Mouse (Mus musculus) stomach, embryonic 14.5 days (tissue): ENCODE measurements around the gene Cfd. TPM values are rescaled to one million over a fixed set of nuclear protein-coding genes. Genes with fewer than 3 reads are reported as not detected.
A peak's percentile ranks its signal among the peaks of the same experiment; 100 is the strongest.

Source experiments
- ATAC-seq: fragments of 200-750 bp; cut with Nextera tagmentation; 2 replicates; pipeline ENCODE4 v1.8.0; 2017; ENCODE audit warnings: low read depth, moderate TSS enrichment; ENCODE audit not compliant: insufficient number of reproducible peaks, insufficient read depth, low FRiP score
- H3K27ac ChIP-seq: fragments of 300-500 bp; sonication (generic); 2 replicates; pipeline ENCODE4 v1.5.1; 2014; ENCODE audit warnings: mild to moderate bottlenecking, low read length, moderate library complexity, mixed read lengths
- H3K27me3 ChIP-seq: fragments of 300-500 bp; sonication (generic); 2 replicates; pipeline ENCODE4 v1.6.1; 2014; ENCODE audit warnings: low read length, control low read depth, mixed read lengths; ENCODE audit not compliant: control insufficient read depth, insufficient read depth
- H3K36me3 ChIP-seq: fragments of 300-500 bp; sonication (generic); 2 replicates; pipeline ENCODE4 v1.6.1; 2014; ENCODE audit warnings: mild to moderate bottlenecking, control low read depth, low read length, moderate library complexity, mixed read lengths; ENCODE audit not compliant: control insufficient read depth, insufficient read depth
- H3K4me1 ChIP-seq: fragments of 300-500 bp; sonication (generic); 2 replicates; pipeline ENCODE4 v1.6.1; 2014; ENCODE audit warnings: low read length, control low read depth, mixed read lengths; ENCODE audit not compliant: control insufficient read depth, insufficient read depth
- H3K4me2 ChIP-seq: fragments of 300-500 bp; sonication (generic); replicated peaks from 2 replicates; pipeline ENCODE4 v1.6.1; 2014; ENCODE audit warnings: low read depth, low read length, control low read depth
- H3K4me3 ChIP-seq: fragments of 300-500 bp; sonication (generic); 2 replicates; pipeline ENCODE4 v1.5.1; 2014; ENCODE audit warnings: low read depth, low read length, control low read depth
- H3K9ac ChIP-seq: fragments of 300-500 bp; sonication (generic); replicated peaks from 2 replicates; pipeline ENCODE4 v1.6.1; 2014; ENCODE audit warnings: low read depth, mild to moderate bottlenecking, control low read depth, low read length, moderate library complexity, mixed read lengths
- H3K9me3 ChIP-seq: fragments of 300-500 bp; sonication (generic); 2 replicates; pipeline ENCODE4 v1.6.1; 2016; ENCODE audit warnings: low read depth, low read length, control low read depth; ENCODE audit not compliant: control insufficient read depth
- WGBS: fragments of 180-500 bp; shearing (Covaris S2); extraction: QIAGEN DNeasy Blood & Tissue Kit; methylation state at CpG from one replicate; pipeline ENCODE4 v1.1.7; 2014; 5-methylcytosine and 5-hydroxymethylcytosine counted together
- polyA plus RNA-seq: library from polyadenylated mRNA; unstranded; fragments of >200 nt; fragmentation: Nextera tagmentation; extraction: Ambion mirVana; gene quantifications from 2 replicates; pipeline ENCODE4 v1.2.1, GENCODE M21; 2014

The Cfd gene
- polyA plus RNA-seq, 1 experiment from 2014 or later = not detected

DNA sequence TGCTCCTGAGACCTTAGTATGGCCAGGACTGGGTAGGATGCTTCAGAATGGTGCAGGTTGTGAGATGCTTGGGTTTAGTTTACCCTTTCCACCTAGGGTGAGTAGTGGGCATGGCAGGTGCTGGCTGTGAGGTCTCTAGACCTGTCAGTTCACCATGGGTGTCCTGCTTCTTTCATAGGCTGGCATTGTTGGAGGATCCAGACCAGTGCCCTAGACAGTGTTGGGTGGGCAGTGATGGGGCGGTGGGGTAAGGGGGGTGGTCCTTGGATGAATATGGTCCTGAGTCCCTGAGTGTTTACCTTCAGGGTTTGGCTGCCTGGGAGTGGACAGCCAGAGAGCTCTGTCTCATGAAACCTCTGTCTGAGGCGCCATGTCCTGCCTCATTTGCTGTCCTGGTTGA is 32.8 kb upstream of the Cfd start:
- Histone ChIP-seq H3K27ac (peak overlapping the region; percentile 81; the same call in 1 of the 2 replicates), H3K36me3 (peaks cover 64% of the 10 kb centered on the region), H3K9me3 (no peaks in the 10 kb centered on the region), H3K27me3 (no peaks in the 10 kb centered on the region), H3K4me1 (peaks cover 32% of the 10 kb centered on the region), H3K9ac (no peak overlapping the region), H3K4me3 (peak overlapping the region; percentile 99), H3K4me2 (peak overlapping the region; percentile 84)
- WGBS = 57% methylated on average over 2 of the region's 2 CpGs
- ATAC-seq = no peak

DNA sequence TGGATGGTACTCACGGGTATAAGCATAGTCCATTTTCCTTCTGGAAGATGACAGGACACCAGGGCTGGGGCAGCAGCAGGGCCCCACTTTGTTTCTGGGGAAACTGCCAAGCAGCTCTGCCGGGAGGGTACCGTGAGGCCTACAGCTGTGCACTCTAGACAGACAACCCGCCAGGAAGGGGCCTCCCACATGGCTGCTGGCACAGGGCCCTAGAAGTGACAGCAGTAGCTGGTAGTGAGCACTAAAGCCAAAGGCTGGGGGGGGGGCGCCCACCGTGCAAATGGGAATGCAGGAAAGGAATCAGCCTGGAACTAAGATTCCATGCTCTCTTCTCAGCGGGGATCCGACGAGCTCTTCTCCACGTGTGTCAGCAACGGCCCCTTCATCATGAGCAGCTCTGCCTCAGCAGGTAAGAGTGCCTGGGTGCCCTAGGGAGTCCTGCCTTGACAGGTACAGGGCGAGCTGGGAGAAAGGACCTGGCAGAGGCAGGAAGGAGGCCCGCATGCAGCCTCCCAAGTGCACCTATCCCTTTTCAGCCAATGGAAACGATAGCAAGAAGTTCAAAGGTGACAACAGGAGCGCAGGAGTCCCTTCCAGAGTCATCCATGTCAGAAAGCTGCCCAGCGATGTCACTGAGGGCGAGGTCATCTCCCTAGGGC is 32.1 kb upstream of the Cfd start:
- peak overlapping the region; percentile 99 for H3K4me3 ChIP-seq
- H3K27ac ChIP-seq = peak overlapping the region; percentile 81; the same call in 1 of the 2 replicates
- peak overlapping the region; percentile 84 for H3K4me2 ChIP-seq
- 44% methylated on average over 17 of the region's 17 CpGs for WGBS
- H3K9me3 ChIP-seq = no peaks in the 10 kb centered on the region
- H3K36me3 ChIP-seq = peaks cover 70% of the 10 kb centered on the region
- H3K9ac ChIP-seq = 0 out of 2 replicates have a peak overlapping the region, but pooled peaks have one; percentile 6
- no peaks in the 10 kb centered on the region for H3K27me3 ChIP-seq
- peaks cover 30% of the 10 kb centered on the region for H3K4me1 ChIP-seq
- no peak for ATAC-seq

DNA sequence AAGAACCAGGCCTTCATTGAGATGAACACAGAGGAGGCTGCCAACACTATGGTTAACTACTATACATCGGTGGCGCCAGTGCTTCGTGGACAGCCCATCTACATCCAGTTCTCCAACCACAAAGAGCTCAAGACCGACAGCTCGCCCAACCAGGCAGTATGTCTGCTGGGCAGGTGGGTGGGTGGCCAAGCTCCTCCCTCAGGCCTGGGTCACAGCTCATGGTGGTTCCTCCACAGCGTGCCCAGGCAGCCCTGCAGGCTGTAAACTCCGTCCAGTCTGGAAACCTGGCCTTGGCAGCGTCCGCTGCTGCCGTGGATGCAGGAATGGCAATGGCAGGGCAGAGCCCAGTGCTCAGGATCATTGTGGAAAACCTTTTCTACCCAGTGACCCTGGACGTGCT is 31.5 kb upstream of the Cfd start:
- Histone ChIP-seq H3K9ac (no peak overlapping the region), H3K4me2 (no peak overlapping the region), H3K9me3 (no peaks in the 10 kb centered on the region), H3K27me3 (no peaks in the 10 kb centered on the region), H3K36me3 (peaks cover 73% of the 10 kb centered on the region), H3K4me3 (no peak overlapping the region), H3K4me1 (peaks cover 30% of the 10 kb centered on the region), H3K27ac (no peak overlapping the region)
- ATAC-seq = no peak
- 78% methylated on average over 11 of the region's 11 CpGs for WGBS

DNA sequence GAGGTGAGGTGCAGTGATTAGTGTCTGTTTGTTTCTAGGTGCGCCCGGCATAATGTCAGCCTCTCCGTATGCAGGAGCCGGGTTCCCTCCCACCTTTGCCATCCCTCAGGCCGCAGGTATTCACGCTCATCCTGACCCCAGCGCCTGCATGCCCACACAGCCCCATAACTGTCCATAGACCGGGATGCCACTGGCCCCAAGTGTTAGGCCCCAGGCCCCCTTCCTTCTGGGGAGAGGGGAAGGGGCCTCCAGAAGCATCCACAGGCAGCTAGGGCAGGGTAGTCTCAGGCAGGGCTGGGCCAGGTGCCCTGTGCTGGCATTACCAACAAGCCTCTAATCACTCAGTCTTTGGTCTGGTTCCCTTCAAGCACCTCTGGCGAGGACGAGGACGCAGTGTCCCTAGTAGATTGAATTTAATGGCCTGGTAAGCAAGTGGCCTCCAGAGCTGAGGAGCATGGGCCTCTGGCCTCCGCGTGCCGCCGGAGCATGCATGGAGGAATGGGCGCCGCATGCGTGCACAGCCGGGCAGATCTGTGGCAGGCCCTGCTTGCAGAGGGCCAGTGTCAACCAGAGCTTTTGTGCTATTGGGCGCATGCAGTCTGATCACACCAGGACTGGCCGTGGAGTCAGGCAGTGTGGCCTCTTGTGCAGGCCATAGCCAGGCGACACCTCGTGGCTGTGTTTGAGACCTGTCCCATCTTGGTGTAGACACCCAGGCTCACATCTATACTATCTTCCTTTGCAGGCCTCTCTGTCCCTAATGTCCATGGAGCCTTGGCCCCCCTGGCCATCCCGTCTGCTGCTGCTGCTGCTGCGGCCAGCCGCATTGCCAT is 30.4 kb upstream of the Cfd start:
- Histone ChIP-seq H3K36me3 (peaks cover 84% of the 10 kb centered on the region), H3K4me2 (no peak overlapping the region), H3K9me3 (no peaks in the 10 kb centered on the region), H3K9ac (no peak overlapping the region; the same call in 1 of the 2 replicates), H3K27me3 (no peaks in the 10 kb centered on the region), H3K4me3 (0 out of 2 replicates have a peak overlapping the region, but pooled peaks have one; percentile 1), H3K4me1 (peaks cover 30% of the 10 kb centered on the region), H3K27ac (no peak overlapping the region)
- ATAC-seq = no peak
- WGBS = 90% methylated on average over 26 of the region's 26 CpGs

DNA sequence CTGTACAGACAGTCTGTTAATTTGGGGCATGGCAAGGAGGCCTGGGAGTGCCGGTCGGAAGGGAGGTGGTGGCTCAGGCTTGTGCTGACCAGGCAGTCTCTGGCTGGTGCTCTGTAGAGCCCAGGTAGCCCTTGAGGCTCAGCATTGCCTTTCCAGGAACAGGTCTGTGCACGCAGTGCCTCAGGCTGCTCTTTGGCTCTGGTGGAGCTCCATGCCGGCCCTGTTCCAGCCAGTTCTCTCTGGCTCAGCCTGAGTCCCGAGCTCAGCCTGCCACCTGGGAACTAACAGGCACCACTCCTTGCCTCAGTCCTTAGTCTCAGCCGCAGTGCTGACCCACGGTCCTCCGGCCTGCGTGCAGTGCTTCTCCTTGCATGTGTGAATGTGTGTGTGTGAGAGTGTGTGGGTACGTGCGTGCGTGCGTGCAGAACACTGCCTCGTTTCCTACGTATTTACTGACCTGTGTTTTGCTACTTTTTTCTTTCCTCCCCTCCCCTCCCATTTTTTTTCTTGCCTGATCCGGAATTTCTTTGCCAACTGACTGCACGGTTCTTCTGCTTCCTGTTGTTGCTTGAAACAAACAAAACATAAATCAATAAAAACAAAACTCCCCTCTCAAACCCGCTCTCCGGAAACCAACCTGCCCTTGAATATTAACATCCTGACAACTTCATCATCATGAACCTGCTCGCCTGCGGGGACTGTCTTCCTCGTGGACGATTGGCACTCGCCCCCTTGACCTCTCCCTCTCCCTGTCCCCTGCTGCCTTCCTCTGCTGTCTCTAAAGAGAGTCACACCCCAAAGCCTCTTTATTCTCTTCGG is 29.2 kb upstream of the Cfd start:
- no peak overlapping the region for H3K9ac ChIP-seq
- WGBS = 71% methylated on average over 25 of the region's 25 CpGs
- H3K27me3 ChIP-seq = no peaks in the 10 kb centered on the region
- no peaks in the 10 kb centered on the region for H3K9me3 ChIP-seq
- H3K4me1 ChIP-seq = peaks cover 26% of the 10 kb centered on the region
- H3K27ac ChIP-seq = no peak overlapping the region
- no peak overlapping the region for H3K4me3 ChIP-seq
- H3K36me3 ChIP-seq = peaks cover 87% of the 10 kb centered on the region
- H3K4me2 ChIP-seq = no peak overlapping the region
- no peak for ATAC-seq

DNA sequence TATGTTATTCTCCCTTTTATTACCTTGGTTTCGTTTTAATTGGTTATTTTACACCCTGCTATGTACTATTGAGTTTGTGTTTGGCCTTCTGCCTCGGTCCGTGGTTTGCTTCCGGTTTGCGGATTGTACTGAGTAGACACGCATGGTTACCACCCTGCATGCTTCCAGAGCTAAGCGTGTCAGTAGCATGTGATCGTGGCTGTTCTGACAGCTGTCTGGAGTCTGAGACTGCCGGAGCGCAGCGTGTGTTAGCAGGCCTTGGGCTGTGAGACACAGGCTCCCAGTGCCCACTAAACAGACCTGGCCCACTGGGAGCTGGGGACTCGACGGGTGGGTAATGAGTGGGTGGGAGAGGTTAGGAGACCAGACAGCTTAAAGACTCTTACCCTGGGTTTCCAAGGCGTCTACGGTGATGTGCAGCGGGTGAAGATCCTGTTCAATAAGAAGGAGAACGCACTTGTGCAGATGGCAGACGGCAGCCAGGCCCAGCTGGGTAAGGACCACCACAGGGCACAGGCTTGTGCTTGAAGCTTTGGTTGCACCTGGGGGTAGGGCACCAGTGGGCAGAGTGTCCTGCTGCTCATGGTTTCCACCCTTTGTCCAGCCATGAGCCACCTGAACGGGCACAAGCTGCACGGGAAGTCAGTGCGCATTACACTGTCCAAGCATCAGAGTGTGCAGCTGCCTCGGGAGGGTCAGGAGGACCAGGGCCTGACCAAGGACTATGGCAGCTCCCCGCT is 28.4 kb upstream of the Cfd start:
- WGBS = 88% methylated on average over 23 of the region's 23 CpGs
- Histone ChIP-seq H3K27me3 (no peaks in the 10 kb centered on the region), H3K36me3 (peaks cover 82% of the 10 kb centered on the region), H3K4me2 (no peak overlapping the region), H3K4me1 (peaks cover 18% of the 10 kb centered on the region), H3K4me3 (no peak overlapping the region), H3K27ac (no peak overlapping the region), H3K9ac (no peak overlapping the region), H3K9me3 (no peaks in the 10 kb centered on the region)
- ATAC-seq = no peak

DNA sequence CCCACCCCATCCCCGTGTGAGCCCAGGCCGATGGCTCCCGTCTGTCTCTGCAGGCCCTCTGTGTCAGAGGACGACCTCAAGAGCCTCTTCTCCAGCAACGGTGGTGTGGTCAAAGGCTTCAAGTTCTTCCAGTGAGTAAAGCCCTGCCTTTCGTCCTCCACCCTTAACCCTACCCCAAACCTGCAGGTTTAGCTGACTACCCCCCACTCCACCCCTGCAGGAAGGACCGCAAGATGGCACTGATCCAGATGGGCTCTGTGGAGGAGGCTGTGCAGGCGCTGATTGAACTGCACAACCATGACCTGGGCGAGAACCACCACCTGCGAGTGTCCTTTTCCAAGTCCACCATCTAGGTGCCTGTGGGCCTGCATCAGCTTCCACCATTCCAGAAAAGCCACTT is 27.7 kb upstream of the Cfd start:
- Histone ChIP-seq H3K27me3 (no peaks in the 10 kb centered on the region), H3K4me3 (no peak overlapping the region), H3K9ac (no peak overlapping the region), H3K4me2 (no peak overlapping the region), H3K4me1 (peaks cover 11% of the 10 kb centered on the region), H3K36me3 (peaks cover 80% of the 10 kb centered on the region), H3K9me3 (no peaks in the 10 kb centered on the region), H3K27ac (no peak overlapping the region)
- WGBS = 65% methylated on average over 10 of the region's 10 CpGs
- no peak for ATAC-seq
